Mouse (Mus musculus) right cerebral cortex, postnatal 25 days (tissue): ENCODE results near the gene Efs.

Source experiments
- DNase-seq: peaks from one replicate; pipeline ENCODE4 v3.0.0; 2022

Efs gene

GRCm38 (mm10) chr14:54866936-54867335 lies 59.0 kb downstream of the Efs start:
- DNase-seq = no peak
